Mouse (Mus musculus) cerebellum, adult 2 months (tissue): ENCODE results near the gene Cactin. TPM values are rescaled to one million over a fixed set of nuclear protein-coding genes. Genes with fewer than 3 reads are reported as not detected.

Experiments used
- DNase-seq, 2 experiments: peaks; one replicate each; pipeline ENCODE4 v3.0.0; 2021
- H3K27ac ChIP-seq: fragments of 200-500 bp; 2 replicates; pipeline ENCODE4 v1.5.1; 2012; ENCODE audit warnings: low read length, control low read depth, inconsistent platforms; ENCODE audit not compliant: insufficient read depth
- H3K27me3 ChIP-seq: fragments of 200-500 bp; 2 replicates; pipeline ENCODE4 v1.6.1; 2012; ENCODE audit warnings: inconsistent platforms, mild to moderate bottlenecking, low read length, moderate library complexity; ENCODE audit not compliant: control insufficient read depth, insufficient read depth
- H3K4me1 ChIP-seq: fragments of 200-500 bp; 2 replicates; pipeline ENCODE4 v1.6.1; 2011; ENCODE audit warnings: low read length; ENCODE audit not compliant: control insufficient read depth, insufficient read depth
- H3K4me3 ChIP-seq: fragments of 200-500 bp; replicated peaks from 2 replicates; pipeline ENCODE3; 2011; ENCODE audit warnings: mild to moderate bottlenecking, low read depth, low read length, control low read depth; ENCODE audit not compliant: insufficient read depth
- CTCF ChIP-seq: fragments of 200-500 bp; IDR thresholded peaks from 2 replicates; pipeline ENCODE4 v1.5.1; 2011; ENCODE audit warnings: low read depth, mild to moderate bottlenecking, control low read depth, low read length, moderate library complexity, borderline replicate concordance; ENCODE audit not compliant: insufficient read depth
- POLR2A ChIP-seq: fragments of 200-500 bp; IDR thresholded peaks from 2 replicates; pipeline ENCODE4 v1.6.1; 2011; ENCODE audit warnings: low read length, control low read depth, borderline replicate concordance; ENCODE audit not compliant: insufficient read depth
- WGBS: fragments of 180-500 bp; shearing (Covaris S2); methylation state at CpG from one replicate; pipeline ENCODE4 v1.1.7; 2018; 5-methylcytosine and 5-hydroxymethylcytosine counted together
- polyA plus RNA-seq: library from polyadenylated mRNA; depleted of rRNA; stranded (reverse); fragments of >200 nt; gene quantifications from 2 replicates; pipeline ENCODE4 v1.2.3, GENCODE M21; 2012

The Cactin gene
- polyA plus RNA-seq, 1 experiment = 36.3 TPM

DNA sequence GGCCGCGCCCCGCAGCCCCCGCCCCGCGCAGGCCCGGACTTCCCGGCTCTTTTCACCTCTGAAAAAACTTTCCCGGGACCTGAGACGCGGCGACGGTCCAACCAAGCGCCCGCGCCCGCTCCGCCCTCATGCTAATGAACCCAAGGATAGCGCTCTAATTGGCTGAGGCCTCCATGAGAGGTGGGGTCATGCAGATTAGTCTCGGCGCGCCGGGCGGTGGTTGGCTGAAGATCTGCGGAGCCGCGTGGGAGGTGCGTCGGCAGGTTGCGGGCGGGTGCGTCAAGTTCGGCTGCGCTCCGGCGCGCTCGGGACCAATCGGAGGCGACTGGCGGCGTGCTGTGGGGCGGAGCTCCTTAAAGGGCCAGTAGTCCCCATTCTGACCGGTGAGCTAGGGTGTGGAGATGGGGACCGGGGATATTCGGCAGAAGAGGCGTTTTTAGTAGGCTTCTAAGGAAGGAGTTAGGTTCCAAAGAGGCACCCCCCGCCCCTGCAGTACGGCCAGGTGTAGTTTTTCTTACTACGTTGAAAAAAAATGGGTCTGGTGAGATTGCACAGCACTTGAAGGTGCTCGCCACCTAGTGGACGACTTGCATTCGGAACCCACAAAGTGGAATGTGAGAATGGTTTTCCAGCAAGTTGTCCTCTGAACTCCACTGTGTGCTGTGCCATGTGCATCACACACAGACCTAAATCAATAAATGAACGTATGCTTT lies 29.6 kb downstream of the Cactin start, which contains the start of gene Hmg20b:
Hmg20b (minus strand) TSS at position 130 of the 713 bp plus-strand sequence.
- peak; percentile 100 for DNase-seq
- under 1% methylated on average over 54 of the region's 54 CpGs for WGBS
- Histone ChIP-seq H3K27me3 (no peaks in the 10 kb centered on the region), H3K27ac (peak within 1 kb of the TSS; percentile 65), H3K4me1 (peaks cover 6% of the 10 kb centered on the region; the same call in 1 of the 2 replicates), H3K4me3 (peak within 1 kb of the TSS; percentile 78)
- TF ChIP-seq POLR2A (peak; percentile 41; the same call in 1 of the 2 replicates), CTCF (peak; percentile 90; the same call in 1 of the 2 replicates)

DNA sequence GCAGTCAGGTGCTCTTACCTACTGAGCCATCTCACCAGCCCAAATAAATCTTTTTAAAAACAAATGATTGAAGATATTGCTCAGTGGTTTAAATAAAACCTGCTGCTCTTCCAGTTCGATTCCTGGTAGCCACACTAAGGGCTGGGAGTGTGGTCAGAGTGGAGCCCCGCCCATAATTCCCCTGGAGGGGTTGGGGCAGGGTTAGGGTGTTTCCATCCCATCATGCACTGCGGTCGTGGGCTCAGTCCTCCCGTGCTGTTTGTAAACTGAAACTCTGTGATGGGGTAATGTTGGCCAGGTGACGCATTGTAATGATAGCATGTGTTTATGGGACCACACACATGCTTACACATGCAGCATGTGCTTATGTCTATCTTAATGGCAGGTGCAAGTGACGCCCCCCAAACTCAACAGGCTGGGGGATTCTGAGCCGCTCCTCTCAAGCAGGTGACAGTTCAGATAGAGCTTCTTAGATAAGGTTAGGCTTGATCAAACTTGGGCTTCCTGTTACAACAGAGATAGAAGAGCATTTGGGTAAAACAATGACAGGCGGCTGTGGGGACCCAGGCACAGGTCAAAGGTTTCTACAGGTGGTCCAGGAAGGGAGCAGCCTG lies 30.9 kb downstream of the Cactin start:
- H3K4me1 ChIP-seq = peaks cover 8% of the 10 kb centered on the region
- no peak overlapping the region for H3K27ac ChIP-seq
- DNase-seq = no peak
- no peaks in the 10 kb centered on the region for H3K27me3 ChIP-seq
- 30% methylated on average over 9 of the region's 9 CpGs for WGBS
- no peak overlapping the region for H3K4me3 ChIP-seq
- no peak for TF ChIP-seq CTCF
- no peak for TF ChIP-seq POLR2A

DNA sequence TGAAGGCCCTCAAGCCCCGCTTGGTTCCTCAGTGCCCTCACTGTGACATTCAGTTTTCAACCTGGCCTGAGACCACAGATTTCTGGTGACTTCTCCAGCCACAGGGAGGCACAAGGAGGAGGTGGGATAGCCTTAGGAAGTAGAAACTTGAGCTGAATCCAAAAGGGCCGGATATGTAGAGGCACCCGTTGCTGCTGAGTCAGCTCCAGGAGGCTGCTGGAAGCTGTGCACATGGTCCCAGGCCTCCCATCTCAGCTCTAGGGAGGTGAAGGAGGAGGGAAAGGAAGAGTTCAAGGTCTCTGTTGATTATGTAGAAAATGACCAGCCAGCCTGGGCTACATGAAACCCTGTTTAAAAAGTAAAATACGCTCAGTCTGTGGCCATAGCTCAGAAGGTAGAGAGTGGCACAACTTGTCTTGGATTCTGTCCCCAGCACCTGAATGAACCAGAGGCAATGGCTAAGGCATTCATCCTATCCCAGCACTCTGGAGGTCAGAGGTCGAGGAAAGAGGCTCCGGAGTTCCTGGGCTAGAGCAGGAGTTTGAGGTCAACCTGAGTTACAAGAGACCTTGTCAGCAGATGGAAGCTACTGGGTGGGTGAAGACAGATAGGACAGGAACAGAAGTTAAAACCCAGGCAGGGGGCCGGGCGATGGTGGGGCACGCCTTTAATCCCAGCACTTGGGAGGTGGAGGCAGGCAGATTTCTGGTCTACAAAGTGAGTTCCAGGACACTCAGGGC lies 34.0 kb downstream of the Cactin start:
- WGBS = 75% methylated on average over 9 of the region's 9 CpGs
- TF ChIP-seq POLR2A = no peak
- no peak for TF ChIP-seq CTCF
- Histone ChIP-seq H3K4me1 (peaks cover 17% of the 10 kb centered on the region), H3K27me3 (no peaks in the 10 kb centered on the region), H3K4me3 (no peak overlapping the region), H3K27ac (no peak overlapping the region)
- no peak for DNase-seq

DNA sequence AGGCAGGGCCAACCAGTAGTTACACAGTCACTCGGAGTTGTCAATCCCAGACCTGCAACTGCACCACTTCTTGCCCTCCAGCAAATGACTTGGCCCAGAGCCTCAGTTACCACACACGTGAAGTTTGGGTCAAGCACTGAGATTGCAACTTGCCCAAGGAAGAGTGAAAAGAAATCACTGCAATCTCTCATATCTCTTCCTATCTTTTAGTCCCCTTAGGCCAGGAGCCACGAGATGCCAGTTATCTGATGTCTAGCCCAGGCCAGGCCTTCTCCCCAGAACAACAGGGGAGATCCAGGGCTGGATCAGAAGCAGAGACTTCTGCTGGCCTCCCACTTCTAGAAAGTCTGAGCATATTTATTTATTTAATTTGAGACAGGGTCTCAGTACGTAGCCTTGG lies 34.6 kb downstream of the Cactin start:
- no peaks in the 10 kb centered on the region for H3K27me3 ChIP-seq
- no peak for DNase-seq
- 87% methylated on average over 4 of the region's 4 CpGs for WGBS
- no peak overlapping the region for H3K4me3 ChIP-seq
- no peak for TF ChIP-seq POLR2A
- no peak for TF ChIP-seq CTCF
- peaks cover 20% of the 10 kb centered on the region for H3K4me1 ChIP-seq
- H3K27ac ChIP-seq = no peak overlapping the region

DNA sequence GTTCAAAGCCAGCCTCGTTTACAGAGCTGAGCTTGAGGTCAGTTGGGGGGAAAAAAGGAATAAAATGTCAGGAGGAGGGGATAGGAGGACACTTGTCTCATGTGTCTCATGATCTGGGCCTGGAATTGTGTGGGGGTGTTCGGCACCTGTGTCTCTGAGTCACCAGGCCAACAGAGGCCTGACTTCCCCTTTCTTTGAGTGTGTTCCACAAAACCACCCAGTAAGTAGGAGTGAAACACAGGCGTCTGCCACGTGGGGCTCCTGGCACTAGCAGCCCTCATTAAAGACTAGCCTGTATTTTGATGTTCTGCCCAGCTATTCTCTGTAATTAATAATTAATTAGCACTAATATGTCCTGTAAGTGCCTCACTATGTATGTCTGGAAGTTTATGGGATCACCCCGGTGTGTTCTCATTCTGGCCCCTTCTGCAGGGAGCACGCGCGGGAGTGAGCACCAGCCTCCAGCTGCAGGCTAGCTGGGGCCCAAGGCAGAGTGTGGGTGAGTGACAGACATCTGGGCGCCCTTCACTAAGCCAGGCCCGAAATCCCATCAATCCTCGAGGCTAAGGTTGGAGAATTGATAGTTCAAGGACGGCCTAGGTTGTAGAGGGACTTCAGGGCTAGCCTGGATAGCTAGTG lies 35.6 kb downstream of the Cactin start:
- H3K4me1 ChIP-seq = peaks cover 20% of the 10 kb centered on the region
- no peaks in the 10 kb centered on the region for H3K27me3 ChIP-seq
- no peak overlapping the region for H3K27ac ChIP-seq
- TF ChIP-seq CTCF (no peak), POLR2A (no peak)
- 60% methylated on average over 12 of the region's 12 CpGs for WGBS
- no peak overlapping the region for H3K4me3 ChIP-seq
- no peak for DNase-seq

DNA sequence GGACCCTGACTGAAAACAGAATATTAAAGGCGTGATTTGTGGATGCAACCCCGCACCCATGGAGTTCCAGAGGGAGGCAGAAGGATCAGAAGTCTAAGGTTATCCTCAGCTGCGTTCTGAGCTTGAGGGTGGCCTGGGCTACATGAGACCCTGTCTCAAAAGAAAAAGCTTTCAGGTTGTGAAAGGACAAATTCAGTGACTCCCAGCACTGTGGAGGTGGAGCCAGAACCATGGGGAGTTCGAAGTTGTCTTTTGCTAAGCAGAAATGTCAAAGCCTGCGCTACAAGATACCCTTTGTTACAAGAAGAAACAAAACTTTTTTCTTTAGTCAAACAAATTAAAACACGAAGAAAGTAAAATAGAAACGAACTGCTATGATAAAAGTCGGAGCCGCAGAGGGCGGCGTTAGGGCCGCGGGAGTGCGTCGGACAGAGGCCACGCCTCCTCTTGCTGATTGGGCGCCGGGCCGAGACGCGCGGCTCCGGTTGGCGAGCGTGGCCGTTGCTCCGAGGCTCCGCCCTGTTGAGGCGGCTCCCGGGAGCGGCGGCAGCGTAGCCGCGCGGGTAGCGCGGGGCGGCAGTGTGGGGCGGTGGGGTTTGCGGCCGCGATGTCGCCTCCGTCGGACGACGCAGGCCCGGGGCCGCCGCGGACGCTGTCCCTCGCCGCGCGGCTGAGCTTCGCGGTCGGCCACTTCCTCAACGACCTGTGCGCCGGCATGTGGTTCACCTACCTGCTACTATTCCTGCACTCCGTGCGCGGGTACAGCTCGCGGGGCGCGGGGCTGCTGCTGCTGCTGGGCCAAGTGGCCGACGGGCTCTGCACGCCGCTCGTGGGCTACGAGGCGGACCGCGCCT lies 36.3 kb downstream of the Cactin start, which contains the start of gene Mfsd12:
Mfsd12 (plus strand) TSS at position 501 of the 854 bp plus-strand sequence.
- H3K27ac ChIP-seq = no peak within 1 kb of the TSS
- no peaks in the 10 kb centered on the region for H3K27me3 ChIP-seq
- DNase-seq = peak; percentile 92
- no peak for TF ChIP-seq CTCF
- peak; percentile 58 for TF ChIP-seq POLR2A
- WGBS = 2% methylated on average over 79 of the region's 79 CpGs
- peaks cover 20% of the 10 kb centered on the region for H3K4me1 ChIP-seq
- peak within 1 kb of the TSS; percentile 82 for H3K4me3 ChIP-seq
